Mouse (Mus musculus) left cerebral cortex, adult 9 months (tissue): ENCODE results near the gene Gm5460.

Experiments used
- DNase-seq, 2 experiments: peaks; one replicate each; pipeline ENCODE4 v3.0.0; 2022; ENCODE audit warnings: low spot score in 2 of 2

The Gm5460 gene

DNA sequence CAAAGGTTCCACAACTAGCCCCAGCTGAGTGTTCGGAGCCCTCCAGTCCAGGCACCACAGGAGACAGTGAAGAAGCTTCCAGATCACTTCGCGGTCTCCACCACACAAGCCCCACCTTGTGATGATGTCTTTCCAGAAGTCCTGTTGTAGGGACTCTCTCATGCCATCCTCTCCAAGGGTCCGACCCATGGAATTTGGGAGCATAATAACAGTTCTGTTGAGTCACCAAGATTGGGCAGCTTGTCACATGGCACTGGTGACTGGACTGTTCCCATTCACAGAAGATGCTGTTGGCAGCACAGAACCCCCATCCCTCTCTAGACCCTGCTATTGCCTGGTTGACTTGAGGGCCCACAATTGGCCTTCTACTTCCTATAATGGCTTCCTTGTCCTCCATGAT is at the start of gene Gm5460:
TSS of gene Gm5460 (plus strand) at position 378 of the 400 bp plus-strand sequence.
- no peak for DNase-seq

- no peak for DNase-seq
These were observed 43.9 kb upstream of the Gm5460 start for GRCm38 (mm10) chr14:33972679-33973078.

DNA sequence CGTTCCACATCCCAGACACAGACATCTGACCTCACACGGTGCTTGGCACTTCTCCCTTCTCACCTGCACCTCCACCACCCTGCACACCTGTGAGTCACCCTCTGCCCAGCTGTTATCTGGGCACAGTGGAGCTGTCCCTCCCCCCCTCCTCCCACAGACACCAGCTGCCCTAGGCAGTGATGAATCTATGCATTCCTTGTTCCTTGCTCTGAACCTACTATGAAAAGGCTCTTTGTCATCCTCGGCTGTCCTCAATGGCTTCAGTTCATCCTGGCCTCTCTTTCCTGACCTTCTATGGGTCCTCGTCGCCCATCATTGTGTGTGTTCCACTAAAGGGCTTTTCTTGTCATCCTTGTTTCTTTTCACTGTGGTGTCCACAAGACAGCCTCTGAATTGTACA is 41.8 kb upstream of the Gm5460 start:
- peak in 1 of 2 experiments; percentile 24 for DNase-seq

DNA sequence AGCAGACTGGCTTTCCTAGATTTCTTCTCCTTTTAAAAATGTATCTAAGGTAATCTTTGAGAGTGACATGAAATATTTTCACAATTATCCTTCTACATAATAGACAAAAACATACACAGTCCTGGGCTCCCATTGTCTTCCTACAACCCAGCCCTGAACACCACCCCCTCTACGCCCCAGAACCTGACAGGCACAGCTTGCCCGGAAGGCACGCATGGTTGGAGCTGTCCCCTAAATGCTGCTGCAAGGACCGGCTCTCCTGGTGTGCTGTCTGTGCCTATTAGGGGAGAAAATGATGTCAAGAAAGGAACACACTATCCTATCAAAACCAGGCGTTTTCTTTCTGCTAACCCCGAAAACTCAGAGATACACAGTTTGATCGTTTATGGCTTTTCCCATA is 38.8 kb upstream of the Gm5460 start:
- no peak for DNase-seq

GRCm38 (mm10) chr14:33978604-33979059 is 37.9 kb upstream of the Gm5460 start, which contains the start of gene Zfp488:
Gene Zfp488, minus strand, starts transcription at chr14:33978764.
- DNase-seq = no peak

GRCm38 (mm10) chr14:33989201-33989600 is 27.4 kb upstream of the Gm5460 start:
- DNase-seq = no peak

DNA sequence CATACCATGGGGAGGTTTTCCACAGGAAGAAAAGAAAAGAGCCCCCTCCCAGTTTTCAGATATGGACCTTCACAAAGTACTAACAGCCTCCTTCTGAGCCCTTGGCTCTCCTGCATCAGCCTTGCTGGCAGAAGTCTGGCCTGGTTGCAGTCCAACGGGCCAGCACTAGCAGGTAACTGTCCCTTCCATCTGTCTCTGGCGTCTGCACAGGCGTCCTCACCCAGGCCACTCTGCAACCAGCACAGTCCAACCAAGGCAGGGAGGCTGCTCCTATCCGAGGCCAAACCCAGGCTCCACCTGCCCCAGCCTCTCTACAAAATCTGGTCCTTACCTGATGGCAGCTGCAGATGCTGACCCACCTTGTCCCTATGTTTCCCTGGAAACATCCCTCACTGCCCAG is 24.6 kb upstream of the Gm5460 start:
- DNase-seq = no peak

DNA sequence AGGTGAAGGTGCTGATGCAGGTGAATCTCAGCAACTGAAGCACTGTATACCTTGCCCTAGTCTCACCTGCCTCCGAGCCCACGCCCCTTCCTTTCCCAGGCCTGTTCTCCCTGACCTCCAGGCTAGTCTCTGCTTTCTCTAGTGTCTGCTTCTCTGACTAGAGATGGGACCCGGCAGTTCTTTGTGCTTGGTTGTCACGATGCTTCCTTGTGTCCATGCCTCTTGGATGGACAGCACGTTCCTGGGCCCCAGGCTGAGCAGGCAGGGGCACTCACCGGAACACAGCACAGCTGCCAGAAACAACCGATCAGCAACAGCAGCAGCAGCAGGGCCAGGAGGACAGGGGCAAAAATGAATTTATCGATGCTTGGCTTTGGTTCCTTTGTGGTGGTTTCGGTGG is 23.5 kb upstream of the Gm5460 start:
- DNase-seq = no peak

DNA sequence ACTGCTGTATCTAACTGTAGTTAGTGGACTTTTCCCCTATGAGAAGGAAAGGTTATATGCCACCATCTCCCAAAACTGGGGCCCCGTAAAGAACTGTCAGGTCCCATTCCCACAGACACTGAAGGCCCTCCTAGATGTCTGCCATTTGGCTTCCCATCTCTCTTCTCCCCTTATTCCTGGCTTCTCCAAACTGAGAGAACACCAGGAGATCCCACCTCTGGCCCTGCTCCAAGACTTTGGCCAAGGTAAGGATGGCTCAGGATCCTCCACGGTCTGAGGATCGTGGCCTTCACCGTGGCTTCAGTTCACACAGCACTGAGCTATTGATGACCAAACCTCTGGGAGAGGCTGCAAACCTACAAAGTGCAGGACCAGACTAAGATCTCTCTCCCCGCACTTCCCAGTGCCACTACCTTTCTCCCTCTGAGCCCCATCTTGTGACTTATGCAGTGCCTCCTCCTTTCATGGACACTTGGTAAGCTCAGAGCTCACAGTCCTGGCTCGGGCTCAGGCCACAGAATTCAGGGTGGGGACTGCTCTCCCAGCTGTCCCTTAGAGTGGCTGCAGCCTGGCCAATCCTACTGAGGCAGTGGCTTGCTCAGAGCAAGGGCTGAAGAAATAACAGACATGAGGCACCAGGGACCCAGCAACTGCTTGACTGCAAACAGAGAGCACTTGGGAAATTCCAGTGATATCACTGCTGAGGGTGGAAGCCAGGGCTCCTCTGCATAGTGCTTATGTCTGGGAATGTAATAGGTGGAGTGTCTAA is 22.9 kb upstream of the Gm5460 start:
- DNase-seq = no peak

DNA sequence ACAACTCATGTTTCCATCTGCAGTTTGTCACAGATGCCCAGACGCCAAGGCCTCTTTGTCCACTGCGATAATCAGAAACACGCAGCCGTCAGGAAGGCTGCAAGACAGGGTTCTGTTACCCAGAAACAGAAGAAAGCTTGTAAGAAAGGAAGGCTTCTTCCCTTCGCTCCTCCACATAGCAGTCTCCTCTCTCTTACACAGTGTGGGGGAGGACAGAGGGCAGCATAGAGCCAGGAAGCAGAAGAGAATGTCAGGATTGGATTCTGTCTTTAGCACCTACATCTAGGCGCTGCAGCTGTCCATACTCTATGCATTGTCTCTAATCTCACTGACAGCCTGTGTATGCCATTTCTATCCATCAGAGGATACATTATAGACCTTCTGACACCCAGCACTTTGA is 19.1 kb upstream of the Gm5460 start:
- DNase-seq = no peak

- no peak for DNase-seq
These were observed 16.5 kb upstream of the Gm5460 start for GRCm38 (mm10) chr14:34000076-34000475.

GRCm38 (mm10) chr14:34001445-34001844 is 15.1 kb upstream of the Gm5460 start:
- DNase-seq = no peak

DNA sequence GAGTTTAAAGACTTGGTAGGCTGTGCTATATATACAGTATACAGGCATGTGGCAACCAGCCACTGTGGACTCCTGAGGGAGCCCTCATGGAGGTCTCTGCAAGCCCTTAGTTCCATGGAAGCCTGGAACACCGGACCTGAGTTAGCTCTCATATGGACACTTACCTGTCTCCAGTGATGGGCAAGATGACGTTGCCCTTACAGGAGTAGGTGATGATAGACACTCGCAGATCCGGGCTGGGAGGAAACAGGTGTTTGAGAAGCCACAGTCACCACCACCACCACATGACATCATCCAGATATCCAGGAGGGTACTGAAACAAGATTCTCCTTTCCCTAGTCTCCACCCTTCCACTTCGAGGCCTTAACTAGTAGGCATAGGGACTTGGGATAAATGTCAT is 14.2 kb upstream of the Gm5460 start:
- no peak for DNase-seq

- DNase-seq = no peak
These were observed 1.5 kb upstream of the Gm5460 start, which contains the start of gene Gm30083 for GRCm38 (mm10) chr14:34015063-34015462. Gene Gm30083, minus strand, starts transcription at chr14:34015182.

DNA sequence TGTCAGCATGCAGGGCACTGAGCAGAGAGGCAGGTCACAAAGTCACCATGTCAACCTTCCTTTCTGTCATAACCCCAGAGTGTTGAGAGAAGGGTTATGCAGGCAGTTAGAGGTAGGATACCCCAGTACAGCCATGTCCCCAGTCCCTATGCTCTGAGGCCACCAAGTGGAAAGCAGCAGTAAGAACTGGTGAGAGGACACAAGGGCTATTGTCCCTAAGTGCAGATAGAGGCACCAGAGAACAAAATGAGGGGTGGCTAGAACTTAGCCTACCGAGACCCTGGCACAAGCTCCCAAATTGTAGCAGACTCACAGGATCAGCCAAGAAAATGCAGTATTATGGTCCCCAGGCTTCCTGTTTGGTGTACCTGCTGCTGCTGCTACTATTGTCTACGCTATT is 380 bp downstream of the Gm5460 start:
- DNase-seq = no peak

GRCm38 (mm10) chr14:34026710-34027109 is 10.2 kb downstream of the Gm5460 start:
- no peak for DNase-seq

DNA sequence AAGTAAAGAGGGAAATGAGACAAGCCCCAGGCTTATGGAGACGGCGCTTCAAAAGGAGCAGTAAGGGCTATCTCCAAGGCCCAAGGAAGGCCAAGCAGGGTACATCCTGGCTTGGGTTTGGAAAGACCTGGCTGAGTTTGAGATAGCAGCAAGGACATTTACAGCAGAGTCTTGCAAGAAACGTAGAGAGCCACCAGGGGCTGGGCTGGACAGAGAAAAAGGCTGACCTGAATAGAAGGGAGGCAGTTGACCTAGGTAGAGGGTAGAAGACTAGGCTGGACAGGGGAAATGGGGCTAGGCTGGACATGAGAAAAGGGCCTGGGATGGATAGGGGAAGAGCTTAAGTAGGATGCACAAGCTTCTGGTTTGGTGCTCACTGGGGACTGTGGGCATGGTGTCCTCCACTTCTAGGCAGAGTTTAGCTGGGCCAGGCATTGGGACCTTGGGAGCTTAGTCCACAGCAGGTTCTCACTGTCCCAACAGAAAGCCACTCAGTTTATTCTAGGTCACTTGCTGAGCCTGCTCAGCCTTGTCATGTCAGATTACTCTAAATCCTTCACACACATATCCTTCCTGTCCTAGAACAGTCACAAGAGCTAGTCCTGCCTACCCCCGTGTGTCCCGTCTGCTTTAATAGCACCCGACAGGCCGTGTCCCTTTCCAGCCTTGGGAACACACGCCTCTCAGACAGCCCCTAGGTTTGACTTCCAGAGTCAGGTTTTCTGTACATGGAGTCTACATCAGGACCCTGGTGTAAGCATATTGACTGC is 17.5 kb downstream of the Gm5460 start:
- DNase-seq = no peak

GRCm38 (mm10) chr14:34041241-34041640 is 24.7 kb downstream of the Gm5460 start:
- no peak for DNase-seq

GRCm38 (mm10) chr14:34043341-34043740 is 26.8 kb downstream of the Gm5460 start:
- no peak for DNase-seq

DNA sequence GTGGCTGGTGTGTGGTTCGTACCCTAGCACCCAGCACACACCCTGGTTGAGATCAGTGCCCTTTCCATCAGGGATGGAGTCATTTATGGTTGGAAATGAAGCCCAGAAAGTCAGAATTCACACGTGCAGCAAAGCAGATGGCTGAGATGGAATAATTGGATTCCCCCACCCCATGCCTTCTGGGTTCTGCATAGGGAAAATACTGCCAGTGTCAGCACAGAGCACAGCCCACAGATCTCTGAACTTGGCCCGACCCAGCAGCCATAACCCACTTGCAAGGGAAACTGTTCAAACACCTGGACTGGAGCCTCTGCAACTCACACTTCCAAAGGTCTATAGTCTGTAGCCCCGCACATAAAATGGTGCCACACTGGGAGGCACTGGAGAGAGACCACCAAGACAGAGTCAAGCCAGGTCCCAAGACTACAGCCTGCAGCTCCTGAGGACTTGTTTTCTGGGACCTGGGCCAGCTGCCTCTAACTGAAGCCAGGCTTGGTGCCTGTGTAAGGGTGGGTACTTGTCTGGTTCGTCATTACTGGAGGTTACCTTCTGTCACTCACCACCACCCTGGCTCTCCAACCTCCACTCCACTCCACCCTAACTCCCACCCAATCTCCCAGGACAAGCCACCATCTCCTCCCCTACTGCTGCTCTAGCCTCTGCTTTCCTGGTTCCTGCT is 33.7 kb downstream of the Gm5460 start:
- no peak for DNase-seq

- DNase-seq = no peak
These were observed 36.0 kb downstream of the Gm5460 start, which contains the start of gene Antxrl for GRCm38 (mm10) chr14:34052516-34052915. Gene Antxrl, plus strand, starts transcription at chr14:34052707.

DNA sequence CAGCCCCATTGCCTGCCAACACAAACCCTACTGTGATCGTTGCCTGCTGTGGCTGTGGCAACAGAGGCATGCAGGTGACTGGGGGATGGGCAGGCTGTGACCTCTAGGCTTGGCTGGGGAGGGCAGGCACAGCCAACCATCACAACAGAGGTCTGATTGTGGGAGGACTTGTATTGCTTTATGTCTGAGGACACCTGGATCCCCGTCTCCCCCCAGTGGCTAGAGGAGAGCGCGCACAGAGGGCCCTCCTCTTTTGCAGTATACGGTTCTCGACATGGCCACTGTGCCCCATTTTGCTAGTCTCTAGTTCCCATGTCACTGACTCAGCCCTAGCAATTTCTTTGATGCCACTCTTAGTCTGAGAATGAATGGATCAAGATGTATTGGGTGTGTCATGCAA is 55.1 kb downstream of the Gm5460 start:
- no peak for DNase-seq
